Mouse (Mus musculus) gastrocnemius, postnatal 36 days (tissue): ENCODE data around the gene Hand2. TPM values are rescaled to one million over a fixed set of nuclear protein-coding genes. Genes with fewer than 3 reads are reported as not detected.

Experiments used
- DNase-seq, 2 experiments: peaks; one replicate each; pipeline ENCODE4 v3.0.0; 2022
- intact Hi-C: fragments of 180-260 bp; cut with DNase I; formaldehyde crosslinking; loops from one replicate; pipeline ENCODE4 v1.15.1; 2025
- long read RNA-seq, 2 experiments: library from polyadenylated mRNA; stranded (forward); transcript quantifications; one replicate each; pipeline ENCODE4 v2.0.0; 2021
- total RNA-seq, 2 experiments: library from RNA; stranded (reverse); gene quantifications; 2 replicates each; pipeline ENCODE4 v1.2.3; 2021

Hand2 gene
- total RNA-seq = not detected
- long read RNA-seq, experiment 1 = 0 reads
- long read RNA-seq, experiment 2 = 0 reads

DNA sequence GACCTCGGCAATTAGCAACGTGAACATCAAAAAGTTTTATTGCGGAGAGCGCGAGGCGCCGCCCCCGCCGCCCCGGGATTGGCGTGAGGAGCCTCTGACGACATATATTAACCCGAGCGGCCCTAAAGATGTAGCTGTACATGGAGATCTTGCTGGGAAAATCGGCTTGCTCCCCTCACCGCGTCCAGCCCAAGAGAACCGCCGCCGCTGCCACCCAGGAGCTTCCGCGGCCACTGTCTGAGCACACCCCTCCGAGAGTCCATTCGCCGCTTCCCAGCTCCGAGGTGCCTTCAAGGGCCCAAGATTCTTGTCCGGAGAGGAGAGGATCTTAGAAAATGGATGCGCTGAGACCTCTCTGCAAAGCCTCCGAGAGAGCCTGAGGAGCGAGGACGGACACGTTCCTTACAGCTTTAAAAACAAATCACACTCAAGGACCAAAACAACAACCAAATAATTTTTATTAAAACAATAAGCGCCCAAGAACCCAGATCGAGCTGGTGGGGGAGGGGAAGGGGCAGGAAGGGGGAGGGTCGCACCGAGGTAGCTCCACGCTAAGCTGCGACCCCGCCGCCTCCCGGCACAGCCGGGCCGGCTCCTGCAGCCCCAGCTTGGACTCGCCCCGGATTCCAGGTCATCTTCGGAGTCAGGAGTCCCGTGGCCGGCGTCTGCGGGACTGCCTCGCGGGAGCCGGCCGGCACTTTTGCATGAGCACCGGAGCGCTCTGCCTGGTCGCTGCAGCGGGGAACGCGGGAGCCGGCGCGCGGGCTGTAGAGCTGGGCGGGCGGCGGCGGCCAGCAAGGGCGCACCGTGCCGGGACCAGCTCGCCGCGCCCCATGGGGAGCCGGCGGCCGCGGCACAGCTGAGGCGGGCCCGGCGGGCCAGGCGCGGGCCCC, at the start of gene Hand2:
Gene Hand2, plus strand, starts transcription at position 133 of the 893 bp plus-strand sequence.
- intact Hi-C loops = no loop called here
- peak in 1 of 2 experiments; percentile 37 for DNase-seq

DNA sequence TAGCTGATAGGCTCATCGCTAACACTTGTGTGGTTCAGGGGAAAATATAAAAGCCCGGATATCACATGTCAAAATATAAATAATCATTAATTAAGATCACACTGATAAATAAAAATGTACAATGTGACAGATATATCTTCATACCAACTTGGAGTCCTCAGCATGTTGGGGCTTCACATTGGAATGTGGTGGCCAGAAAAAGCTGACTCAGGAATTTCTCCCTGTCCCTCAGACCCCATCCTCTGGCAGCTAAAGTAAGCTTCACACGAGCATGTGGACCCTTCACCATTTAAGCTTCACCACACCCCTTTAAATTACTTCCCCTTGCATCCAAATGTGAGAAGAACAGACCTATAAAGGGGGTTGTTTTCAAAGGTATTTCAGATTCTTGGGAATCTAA, 47.7 kb upstream of the Hand2 start:
- intact Hi-C loops = no loop called here
- no peak for DNase-seq

DNA sequence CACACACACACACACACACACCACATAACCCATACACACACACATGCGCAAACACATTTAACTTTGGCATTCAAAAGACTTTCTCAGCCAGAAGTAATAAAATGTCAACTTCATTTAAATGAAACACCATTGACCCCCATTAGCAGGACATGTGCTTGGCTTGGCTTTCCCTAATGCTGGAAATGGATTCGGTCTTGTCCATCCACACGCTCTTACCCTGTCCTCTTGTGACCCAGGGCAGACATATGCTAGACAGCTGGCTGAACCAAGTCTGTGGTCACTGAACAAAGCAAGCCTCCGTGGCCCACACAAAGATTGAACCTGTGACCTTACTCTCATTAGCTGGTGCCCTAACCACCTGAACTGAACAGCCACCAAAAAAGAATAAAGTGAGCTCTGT, 27.3 kb upstream of the Hand2 start:
- intact Hi-C loops = no loop called here
- no peak for DNase-seq

DNA sequence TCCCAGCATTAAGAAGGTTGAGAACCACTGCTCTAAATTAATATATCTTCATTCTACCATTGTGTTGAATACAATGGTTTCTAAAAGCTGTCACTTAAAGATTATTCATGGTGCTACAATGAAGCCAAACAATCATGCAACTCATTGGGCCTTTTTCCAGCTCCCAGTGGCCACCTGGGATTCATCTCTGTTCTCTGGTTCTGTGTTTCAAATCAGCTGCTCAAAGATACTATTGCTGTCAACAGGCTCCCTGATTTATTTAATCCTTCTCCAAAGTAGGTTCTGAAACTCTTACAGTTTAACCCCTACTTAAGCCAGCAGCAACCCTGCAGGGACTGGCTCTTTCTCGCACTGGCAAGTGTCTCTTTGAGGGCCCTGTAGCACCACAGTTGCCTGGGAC, 17.3 kb upstream of the Hand2 start:
- DNase-seq = no peak
- intact Hi-C loops = no loop called here

DNA sequence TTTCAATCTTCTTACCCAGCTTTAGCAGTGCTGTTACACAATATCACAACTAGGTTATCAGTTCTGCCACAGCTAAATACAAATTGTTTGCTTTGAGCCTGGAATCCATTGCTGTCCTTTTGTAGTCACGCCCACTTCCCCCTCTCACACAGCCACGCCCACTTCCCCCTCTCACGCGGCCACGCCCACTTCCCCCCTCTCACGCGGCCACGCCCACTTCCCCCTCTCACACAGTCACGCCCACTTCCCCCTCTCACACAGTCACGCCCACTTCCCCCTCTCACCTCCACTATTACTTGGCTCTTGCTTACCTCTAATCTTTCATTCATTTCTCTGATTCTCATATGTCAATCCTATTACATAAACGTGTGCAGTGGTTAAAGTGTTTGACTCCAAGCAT, 15.8 kb upstream of the Hand2 start:
- intact Hi-C loops = no loop called here
- no peak for DNase-seq

DNA sequence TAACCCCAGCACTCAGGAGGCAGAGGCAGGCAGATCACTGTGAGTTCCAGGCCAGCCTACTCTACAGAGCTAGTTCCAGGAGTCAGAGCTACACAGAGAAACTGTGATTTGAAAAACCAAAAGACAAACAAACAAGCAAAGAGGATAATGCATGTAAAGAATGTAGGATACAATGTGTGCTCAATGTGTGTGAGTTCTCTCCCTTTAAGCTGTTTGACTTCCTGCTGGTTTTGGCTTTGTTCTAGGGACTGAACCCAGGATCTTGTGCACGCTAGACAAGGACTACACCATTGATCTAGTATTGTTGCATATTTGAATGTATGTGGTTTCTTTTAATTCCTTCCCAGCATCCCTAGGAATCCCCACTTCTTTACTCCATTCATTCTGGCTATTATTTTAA, 14.3 kb upstream of the Hand2 start:
- intact Hi-C loops = no loop called here
- no peak for DNase-seq

DNA sequence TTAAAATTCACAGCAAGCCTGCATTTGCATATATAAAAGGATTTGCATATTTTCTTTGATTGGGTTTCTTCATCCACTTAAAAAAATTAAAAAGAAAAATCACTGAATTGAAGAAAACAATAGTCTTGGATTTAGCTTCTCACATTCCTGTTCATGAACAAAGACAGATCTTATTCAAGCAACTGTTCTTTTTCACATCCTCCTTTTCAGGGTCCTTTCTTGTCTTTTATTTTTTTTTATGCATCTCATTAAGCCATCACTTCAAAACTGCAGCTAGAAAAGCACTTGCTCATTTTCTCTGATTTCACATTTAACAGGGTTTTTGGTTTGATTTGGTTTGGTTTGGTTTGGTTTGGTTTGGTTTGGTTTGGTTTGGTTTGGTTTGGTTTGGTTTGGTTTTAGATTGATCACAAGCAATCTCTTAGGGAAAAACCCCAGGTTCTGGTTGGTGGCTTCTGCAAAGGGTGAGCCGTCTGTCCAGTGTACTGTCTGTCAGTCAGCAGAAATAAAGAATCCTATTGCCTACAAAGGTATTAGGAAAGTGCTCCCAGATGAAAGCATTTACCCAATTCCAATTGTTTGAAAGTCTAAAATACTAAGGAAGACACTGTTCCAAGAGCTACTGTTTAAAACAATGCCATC, 10.8 kb upstream of the Hand2 start:
- intact Hi-C loops = no loop called here
- no peak for DNase-seq

DNA sequence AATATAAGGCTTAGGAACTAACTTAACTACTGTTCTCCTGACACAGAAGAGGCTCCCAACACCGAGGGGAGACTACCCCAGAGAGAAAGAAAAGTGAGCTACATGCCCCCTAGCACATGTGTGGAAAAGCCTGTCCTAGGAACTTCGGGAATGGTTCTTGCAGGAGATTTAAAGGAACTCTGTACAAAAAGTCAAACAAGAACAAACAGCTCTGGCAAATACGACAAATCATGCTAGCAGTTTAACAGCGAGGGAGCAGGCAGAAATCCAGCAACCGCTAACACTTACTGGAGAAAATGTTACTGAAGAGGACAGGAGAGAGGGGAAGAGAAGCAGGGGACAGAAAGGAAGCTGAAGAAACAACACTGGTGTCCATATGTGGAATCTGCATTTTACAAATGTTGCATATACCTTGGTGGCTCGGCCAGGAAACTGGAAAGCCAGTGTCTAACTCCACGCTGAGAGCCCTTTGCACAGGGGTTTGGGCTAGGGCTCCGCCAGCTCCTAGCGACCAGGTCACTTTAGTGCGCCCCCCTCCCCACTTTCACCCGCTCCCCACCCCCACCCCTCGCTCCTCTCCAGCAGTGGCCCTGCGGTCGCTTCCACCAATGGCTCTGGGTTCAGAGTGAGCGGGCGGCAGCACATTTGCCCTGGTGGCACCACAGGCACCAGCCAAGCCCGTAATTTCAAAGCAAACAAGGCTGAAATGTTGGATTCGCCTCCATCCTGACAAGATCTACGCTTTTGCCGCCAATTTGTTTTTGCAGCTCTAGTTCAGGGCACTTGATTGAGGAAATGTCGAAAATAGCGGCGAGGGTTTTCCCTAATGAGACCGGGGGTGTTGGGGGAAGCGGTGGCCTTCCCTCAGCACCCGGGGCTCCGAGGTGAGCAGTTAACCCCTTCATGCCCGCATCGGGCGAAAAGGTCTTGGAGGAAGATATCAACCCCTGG, 8.5 kb upstream of the Hand2 start:
- intact Hi-C loops = no loop called here
- no peak for DNase-seq

DNA sequence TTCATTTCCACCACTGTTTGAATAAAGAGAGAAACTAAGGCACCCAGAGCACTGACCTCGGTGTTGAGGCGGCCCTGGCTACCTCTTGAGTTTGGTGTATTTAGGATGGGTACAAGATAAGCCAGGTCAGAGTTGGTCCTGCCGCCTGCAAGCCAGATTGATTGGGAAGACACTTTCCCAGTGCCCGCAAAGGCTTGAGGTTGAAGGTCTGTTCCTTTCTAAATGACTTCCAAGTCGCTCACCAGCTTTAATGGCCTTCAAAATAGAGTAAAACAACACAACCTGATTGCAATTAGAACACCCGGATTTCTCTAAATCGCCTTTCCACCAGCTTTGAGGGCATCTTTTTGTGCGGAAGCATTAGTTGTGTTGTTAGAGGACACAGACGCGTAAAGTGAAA, 7.2 kb upstream of the Hand2 start:
- intact Hi-C loops = no loop called here
- no peak for DNase-seq

DNA sequence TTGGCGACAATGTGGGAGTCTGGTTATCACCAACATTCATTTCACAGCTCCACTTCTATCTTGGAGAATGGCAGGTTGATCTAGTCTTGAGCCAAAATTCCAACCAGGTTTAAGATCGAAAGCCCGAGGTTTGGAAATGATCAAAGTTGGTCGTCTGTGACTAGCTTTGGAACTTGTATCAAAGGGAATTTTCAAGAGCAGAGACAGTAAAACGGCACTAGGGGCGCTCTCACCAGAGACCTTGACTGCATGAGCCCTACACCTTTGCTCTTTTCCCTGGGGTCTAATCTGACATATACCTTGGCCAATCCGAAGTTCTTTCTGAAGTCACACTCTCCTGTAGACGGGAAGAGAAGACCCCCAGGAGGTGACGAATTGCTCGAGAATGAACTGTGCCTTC, 6.6 kb upstream of the Hand2 start:
- DNase-seq = no peak
- intact Hi-C loops = no loop called here

DNA sequence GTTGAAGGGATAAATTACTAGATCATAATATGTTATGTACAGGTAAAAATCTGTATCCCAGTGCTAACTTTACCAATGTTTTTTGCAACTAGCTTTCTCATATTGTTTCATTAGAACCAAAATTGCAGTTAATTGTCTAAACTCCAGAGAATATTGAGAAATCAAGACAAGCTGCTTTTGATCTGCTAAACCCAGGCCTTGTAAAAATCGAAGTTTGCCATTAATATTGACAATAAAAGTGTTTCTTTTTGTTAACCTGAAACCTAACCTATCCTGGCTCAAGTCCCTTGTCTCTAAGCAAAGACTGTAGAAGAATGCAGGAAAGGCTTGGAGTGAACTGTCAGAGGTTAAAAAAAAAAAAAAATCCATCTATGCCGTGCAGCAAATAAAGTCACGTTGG, 5.3 kb upstream of the Hand2 start:
- no peak for DNase-seq
- intact Hi-C loops = no loop called here

DNA sequence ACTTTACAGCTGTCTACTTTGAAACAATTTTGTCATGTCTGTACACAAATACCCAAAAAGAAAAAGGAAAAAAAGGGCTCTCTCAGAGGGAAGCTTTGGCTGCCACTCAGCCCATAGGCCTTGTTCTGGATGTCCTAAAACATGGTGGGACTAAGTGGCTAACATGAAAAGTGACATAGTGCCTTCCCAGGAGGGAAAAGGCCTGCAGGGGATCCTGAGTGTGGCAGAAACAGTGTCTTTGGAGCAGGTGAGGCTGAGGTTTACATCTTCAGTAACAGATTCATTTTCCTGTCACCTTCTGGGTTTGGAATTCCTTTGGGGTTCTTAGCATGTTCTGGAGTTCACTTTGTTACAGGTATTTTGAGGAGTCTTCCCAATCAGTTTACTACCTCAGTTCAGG, 3.7 kb upstream of the Hand2 start:
- intact Hi-C loops = no loop called here

DNA sequence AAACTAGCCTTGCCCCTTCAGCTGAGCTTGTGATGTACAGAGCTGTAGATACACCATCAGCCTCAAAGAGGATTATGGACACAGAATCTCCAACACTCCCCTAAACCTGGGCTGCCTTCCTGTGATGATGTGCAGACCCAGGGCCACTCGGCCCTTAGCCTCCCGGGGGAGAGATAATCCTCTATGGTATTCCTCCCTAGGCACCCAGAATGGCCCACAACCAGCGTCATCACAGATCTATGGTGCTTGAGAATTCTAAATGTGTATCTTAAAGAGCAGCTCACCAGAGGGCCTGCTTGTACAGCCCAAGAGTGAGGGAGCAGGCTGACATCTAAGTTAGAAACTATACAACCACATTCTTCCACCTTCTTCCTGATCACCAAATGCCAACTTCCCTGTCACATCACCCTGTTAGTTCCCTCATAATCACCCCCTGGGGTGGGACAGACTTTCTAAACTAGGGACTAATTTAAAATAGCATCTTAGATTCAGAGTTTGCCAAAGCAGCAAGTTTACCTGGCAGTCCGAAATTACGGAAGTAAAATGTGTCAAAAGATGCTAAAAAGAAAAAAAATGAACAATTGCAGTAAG, 2.8 kb upstream of the Hand2 start:
- intact Hi-C loops = no loop called here
- DNase-seq = no peak

More for the DNA sequence above, 3.7 kb upstream of the Hand2 start:
- no peak for DNase-seq

DNA sequence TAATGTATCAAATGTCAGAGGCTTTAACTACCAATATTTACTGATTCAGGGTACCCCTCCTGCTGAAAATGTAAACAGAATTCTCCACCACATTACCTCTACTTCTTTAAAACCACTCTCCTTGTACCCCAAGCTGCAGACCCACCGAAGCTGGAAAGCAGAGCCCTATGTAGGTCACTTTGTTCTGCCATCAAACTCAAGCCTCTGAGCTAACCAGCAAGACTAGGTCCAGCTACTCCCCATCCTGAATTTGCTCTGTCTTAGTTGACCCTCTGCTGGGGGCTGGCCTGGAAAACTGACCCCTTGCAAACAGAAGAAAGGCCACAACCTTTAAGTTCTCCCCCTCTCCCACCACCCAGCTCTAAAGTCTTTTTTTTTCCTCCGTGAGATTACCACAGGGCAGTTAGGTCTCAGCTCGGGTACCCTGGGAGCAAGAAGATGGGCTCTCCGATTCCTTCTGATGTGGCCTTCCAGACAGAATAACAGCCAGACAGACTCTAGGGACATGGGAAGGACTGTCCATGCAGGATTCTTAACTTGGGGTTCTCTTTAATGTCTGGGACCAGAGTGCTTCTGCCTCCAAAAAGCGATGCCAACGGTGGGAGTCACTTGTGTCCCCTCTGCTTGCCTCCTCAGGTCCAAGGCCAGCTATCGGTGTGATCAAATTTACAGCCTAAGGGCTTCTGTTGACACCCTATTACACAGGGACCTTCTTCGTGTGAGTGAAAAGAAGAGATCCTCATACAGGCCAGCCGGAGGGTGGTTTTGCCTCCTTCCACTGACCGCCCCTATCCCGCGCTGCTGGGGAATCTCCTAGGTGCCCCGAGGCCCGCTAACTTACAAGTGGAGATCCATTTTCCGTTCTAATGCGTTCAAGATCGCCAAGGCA, 1.4 kb upstream of the Hand2 start:
- DNase-seq = no peak
- intact Hi-C loops = no loop called here

DNA sequence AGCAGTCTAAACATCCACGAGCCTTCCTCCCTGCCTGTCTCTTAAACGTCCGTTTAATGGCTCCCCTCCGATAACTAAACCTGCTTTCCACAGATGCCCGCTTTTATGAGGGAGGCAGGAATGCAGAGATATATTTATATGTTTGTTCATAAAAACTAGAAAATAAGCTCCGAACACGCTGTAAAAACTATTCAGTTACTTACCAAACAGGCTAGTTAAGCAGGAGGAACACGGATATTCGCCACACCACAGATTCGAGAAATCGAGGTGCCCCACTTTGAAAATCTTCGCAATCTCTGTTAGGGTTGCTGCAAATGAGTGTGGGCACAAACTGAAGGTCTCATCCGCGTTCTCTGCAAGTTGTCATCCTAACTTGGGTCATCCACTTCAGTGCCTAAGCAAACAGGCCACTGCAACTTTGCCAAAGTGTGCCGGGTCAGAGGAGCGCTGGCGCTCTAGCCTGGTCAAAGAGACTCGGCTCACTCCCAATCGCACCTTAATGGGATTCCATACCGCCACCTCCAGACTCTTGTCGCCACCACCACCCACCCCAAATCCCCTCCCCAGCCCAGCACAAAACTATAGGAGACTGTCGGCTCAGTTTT, 700 bp upstream of the Hand2 start:
- no peak for DNase-seq
- intact Hi-C loops = no loop called here

DNA sequence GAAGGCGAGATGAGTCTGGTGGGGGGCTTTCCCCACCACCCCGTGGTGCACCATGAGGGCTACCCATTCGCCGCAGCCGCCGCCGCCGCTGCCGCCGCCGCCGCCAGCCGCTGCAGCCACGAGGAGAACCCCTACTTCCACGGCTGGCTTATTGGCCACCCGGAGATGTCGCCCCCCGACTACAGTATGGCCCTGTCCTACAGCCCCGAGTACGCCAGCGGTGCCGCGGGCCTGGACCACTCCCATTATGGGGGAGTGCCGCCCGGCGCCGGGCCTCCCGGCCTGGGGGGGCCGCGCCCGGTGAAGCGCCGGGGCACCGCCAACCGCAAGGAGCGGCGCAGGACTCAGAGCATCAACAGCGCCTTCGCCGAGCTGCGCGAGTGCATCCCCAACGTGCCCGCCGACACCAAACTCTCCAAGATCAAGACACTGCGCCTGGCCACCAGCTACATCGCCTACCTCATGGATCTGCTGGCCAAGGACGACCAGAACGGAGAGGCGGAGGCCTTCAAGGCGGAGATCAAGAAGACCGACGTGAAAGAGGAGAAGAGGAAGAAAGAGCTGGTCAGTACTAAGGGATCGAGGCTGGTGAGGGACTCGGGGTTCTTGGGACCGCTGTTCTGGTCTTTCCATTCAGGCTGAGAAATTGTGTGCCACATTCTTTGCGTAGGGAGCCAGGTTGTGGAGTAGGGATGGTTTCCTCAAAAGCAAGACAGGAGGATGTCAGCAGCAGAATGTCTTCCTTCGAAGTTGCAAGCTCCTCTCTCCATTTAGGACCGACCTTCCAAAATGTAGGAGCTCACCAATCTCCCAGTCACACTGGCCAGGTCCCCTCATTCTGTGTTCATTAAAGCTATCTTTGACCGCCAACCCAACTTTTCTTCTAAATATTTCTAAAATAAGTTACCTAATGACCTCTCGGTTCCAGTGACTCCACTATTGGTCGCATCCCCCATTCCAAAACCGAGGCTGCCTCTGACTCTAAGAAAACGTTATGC, 1.4 kb downstream of the Hand2 start:
- no peak for DNase-seq
- intact Hi-C loops = no loop called here

DNA sequence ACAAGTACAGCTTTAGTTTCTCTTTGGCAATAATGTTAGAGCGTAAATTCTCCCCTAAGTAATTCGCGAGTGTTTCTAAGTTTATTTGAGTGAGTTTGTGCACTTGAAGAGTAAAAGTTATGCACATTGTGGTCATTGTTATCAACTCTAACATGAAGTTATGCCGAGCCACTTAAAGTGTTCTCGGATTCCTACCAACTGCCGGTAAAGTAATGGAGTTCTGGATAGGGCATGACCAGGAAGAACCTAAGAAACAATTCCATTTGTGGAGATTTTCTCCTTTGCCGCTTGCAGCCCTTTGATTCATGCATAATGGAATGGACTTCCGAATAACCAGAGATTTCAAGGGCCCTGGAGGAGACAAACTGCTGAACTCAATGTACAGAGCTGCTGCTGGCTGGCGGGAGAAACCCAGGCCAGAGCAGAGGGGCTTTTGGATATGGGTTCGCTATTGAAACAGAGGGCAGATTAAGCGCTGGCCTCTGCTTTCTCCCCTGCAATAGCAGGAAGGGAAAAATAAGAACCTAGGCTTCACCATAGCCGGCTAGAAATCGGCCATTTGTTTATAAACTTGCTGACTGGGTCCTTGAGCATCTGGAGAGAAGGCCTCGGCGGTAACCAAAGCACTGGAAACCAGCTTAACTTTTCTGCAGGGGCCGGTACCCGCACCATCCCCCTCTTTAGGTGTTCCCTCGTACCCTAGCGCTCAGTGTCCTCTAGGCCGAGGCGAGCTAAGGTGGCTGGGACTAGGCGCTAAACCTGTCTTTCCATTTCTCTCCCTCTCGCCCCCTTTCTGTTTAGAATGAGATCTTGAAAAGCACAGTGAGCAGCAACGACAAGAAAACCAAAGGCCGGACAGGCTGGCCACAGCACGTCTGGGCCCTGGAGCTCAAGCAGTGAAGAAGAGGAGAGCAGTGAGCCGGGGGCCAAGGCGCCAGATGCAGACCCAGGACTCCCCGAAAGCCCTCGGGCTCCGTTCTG, 2.5 kb downstream of the Hand2 start:
- intact Hi-C loops = no loop called here
- DNase-seq = no peak
